Mouse (Mus musculus) embryonic stem cell, embryonic (primary cell): ENCODE data around the gene Tmem255a.

Experiments used
- CTCF ChIA-PET, 4 experiments: fragments of 300-600 bp in 2 of 4; fragments of 350-600 bp in 2 of 4; sonication (Branson Sonifier 250); formaldehyde crosslinking; loops; one replicate each; lab custom pipeline; 2022; ENCODE audit warnings: inconsistent platforms in 2 of 4; lab: Charles Lee
- POLR2A ChIA-PET, 4 experiments: fragments of 300-600 bp in 2 of 4; fragments of 350-600 bp in 2 of 4; sonication (Branson Sonifier 250); formaldehyde crosslinking; loops; one replicate each; lab custom pipeline; 2022; ENCODE audit warnings: antibody characterized with exemption in 4 of 4, inconsistent platforms in 1 of 4; lab: Charles Lee

Gene Tmem255a

DNA sequence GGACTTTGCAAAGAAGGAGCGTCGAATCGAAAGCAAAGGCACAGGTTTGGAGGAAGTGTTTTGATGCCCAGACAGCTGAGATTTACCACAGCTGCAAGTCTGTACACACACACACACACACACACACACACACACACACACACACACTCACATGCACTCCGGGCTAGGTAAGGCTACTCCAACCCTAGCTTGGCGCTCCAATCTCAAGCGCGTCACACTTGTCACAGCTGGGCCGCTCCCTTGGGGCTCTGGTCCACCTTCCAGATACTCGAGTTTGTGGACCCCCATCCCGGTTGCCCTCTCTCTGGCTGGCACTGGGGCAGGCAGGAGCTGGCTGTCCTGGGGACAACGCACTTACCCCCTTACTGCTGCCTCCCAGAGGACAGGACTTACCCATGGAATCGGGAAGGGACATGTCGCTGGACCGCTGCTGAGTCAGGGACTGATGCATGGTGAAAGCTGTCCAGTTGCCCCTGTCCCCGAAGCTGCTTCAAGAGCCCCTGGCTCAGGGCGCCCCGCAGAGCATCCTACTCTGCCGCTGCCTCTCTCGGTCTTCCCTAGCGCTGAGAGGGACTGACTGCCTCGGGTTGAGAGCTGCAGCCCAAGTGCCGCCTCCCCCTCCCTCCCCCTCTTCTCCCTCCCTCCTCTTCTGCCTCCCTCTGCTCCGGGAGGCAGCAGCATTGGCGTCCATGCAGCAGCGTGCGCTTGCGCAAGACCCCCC lies at the start of gene Tmem255a:
Gene Tmem255a, minus strand, starts transcription at position 589 of the 721 bp plus-strand sequence.
- POLR2A ChIA-PET: interaction anchor here in 1 of 4 experiments (0.6 kb wide), 2 partner anchors 250 to 556 kb away, joined by 4 read pairs; no protein-coding TSS in a partner anchor
- CTCF ChIA-PET: interaction anchor here (0.5 to 1.5 kb wide), 6 partner anchors 14 to 409 kb away, joined by 3 to 13 read pairs (median 4); no protein-coding TSS in a partner anchor

DNA sequence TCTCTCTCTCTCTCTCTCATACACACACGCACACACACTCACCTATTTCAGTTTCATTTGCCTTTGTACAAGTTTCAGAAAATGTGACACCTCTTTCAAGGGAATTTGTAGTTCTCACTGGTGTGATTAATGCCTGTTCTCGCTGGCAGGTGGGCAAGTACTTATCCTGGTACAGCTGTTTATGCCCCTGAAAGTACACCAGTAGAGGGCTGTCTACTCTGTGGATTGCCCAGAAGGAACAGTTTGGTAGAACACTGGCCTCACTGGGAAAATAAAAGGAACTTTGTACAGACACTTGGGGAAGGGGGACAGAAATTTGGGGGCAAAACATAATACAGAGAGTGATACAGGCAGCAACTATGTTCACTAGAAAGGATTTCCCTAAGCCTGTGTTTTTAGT lies 7.4 kb upstream of the Tmem255a start:
- ChIA-PET CTCF (no interaction called here), POLR2A (no interaction called here)

- POLR2A ChIA-PET: interaction anchor here in 2 of 4 experiments (0.5 to 0.9 kb wide), 2 partner anchors 182 to 314 kb away, joined by 3 to 4 read pairs; no protein-coding TSS in a partner anchor
- CTCF ChIA-PET: interaction anchor here (0.6 to 3.0 kb wide), 18 partner anchors 13 to 521 kb away, joined by 3 to 16 read pairs (median 4); no protein-coding TSS in a partner anchor
Observed at GRCm38 (mm10) chrX:38250352-38250950, 1.8 kb downstream of the Tmem255a start.

GRCm38 (mm10) chrX:38249640-38250351 lies 2.4 kb downstream of the Tmem255a start:
- CTCF ChIA-PET: interaction anchor here (0.5 to 3.0 kb wide), 35 partner anchors 9 to 522 kb away, joined by 3 to 16 read pairs (median 3); no protein-coding TSS in a partner anchor
- POLR2A ChIA-PET: interaction anchor here in 3 of 4 experiments (0.5 to 1.4 kb wide), 5 partner anchors 10 to 327 kb away, joined by 3 read pairs; no protein-coding TSS in a partner anchor

DNA sequence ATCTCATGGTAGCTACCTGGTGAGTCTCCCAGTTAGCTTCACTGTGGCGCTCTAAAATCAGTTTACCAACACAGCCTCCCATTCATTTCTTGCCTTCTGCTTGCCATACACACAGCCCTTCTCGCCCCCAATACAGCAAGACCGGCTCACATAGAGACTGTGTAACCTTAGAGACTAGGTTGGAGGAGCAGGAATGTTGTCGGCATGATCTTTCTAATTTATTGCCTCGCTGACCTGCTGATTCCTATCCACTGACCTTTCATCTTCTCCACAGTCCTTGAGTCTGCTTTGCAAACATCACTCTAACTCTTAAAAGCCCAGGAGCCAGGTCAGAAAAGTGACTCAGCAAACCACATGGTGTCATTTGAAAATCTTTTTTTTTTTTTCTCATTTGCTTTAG lies 4.6 kb downstream of the Tmem255a start:
- CTCF ChIA-PET: interaction anchor here in 1 of 4 experiments (0.8 kb wide), 1 partner anchor 10 kb away, joined by 3 read pairs; no protein-coding TSS in a partner anchor
- POLR2A ChIA-PET: no interaction called here

DNA sequence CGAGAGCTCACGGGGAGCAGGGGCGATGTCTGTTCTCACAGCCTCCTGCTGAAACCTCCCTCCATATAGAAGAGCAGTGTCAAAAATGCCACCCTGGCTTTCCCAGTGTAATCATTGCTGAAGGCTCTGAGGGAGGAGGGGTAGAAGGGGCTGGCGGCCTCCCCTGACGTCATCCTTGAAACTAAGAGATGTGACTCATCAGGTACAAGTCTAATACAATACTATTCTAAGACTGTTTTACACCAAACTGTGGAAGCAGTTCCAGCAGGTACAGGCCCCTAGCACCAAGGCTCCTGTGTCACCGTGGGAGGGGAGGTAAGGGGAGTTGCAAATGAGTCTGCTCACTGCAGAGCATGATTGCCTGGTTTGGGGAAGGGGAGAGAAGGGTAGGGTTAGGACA lies 5.1 kb downstream of the Tmem255a start:
- POLR2A ChIA-PET: no interaction called here
- CTCF ChIA-PET: interaction anchor here in 1 of 4 experiments (0.8 kb wide), 1 partner anchor 10 kb away, joined by 3 read pairs; no protein-coding TSS in a partner anchor

GRCm38 (mm10) chrX:38237731-38238130 lies 14.5 kb downstream of the Tmem255a start:
- ChIA-PET CTCF (interaction anchor here (0.6 to 2.5 kb wide), 22 partner anchors 9 to 487 kb away, joined by 3 to 16 read pairs (median 3); partner anchors contain the start of genes Tmem255a (in 2 of the 4), Rhox10 (in 1 of the 4) and Rhox11 (in 1 of the 4)), POLR2A (interaction anchor here in 1 of 4 experiments (0.6 kb wide), 1 partner anchor 1113 kb away, joined by 4 read pairs; no protein-coding TSS in a partner anchor)

DNA sequence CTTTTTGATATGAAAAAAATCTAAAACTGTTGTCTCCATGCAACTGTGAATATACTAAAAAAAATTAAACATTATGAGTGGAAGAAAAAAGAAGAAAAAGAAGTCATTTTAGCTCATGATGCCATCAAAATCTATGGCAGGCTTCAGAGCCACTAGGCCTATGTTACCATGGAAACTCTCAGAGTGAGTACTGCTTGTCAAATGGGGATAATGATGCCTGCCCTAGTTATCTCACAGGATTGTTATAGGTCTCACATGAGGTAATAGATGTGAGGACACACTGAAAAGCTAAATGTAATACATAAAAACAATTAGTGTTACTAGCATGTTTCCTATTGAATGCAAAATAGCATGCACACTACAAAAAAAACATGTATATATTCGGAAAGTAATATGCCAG lies 22.4 kb downstream of the Tmem255a start:
- POLR2A ChIA-PET: no interaction called here
- CTCF ChIA-PET: no interaction called here

DNA sequence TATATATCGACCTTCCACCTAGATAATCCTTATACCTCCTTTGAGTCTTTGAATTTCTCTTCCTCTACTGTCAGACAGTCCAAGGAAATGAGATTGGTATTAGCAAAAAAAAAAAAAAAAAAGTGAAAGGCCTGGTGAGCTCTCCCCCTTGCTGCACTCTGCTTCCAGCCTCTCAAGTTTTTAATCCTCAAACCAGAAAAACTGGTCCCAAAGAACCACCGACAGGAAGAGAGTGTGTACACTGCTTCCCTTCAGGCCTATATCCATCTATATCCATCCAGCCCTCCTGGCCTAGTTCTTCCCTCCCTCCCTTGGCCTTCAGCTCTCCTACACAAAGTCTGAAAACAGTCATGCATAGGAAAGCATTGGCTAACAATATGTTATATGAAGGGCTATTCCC lies 29.5 kb downstream of the Tmem255a start:
- CTCF ChIA-PET: no interaction called here

GRCm38 (mm10) chrX:38217676-38217991 lies 34.6 kb downstream of the Tmem255a start:
- ChIA-PET CTCF (interaction anchor here in 1 of 4 experiments (0.7 kb wide), 1 partner anchor 20 kb away, joined by 4 read pairs; no protein-coding TSS in a partner anchor), POLR2A (no interaction called here)

More for the DNA sequence above, 29.5 kb downstream of the Tmem255a start:
- POLR2A ChIA-PET: no interaction called here

DNA sequence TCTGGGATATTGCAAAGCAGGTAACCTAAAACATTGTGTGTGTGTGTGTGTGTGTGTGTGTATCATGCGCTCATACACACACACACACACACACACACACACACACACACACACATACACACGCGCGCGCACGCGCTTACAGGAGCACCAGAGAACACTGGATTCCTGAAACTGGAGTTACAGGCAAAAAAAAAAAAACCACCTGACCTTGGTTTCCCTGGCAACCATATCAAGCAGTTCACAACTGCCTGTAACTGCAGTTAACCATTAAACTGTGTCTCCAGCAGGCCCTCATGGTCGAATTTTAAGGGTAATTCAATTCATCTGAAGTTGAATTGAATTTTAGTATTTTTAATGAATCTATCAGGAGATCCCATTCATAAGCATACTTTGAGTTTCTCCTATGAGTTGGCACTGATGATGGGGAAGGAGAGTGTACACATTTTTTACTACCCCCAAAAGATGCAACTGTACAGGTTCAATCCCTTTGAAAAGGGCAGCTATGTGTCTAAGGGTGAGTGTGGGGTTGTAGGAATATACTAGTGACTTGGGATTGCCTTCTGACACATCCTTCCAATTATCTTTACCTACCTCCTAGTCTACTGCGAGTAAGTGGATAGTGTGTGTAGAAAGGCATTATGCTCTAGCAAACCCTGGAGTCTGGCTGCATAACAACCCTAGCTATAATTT lies 35.1 kb downstream of the Tmem255a start:
- POLR2A ChIA-PET: no interaction called here
- CTCF ChIA-PET: no interaction called here

GRCm38 (mm10) chrX:38207392-38207791 lies 44.8 kb downstream of the Tmem255a start:
- POLR2A ChIA-PET: interaction anchor here in 1 of 4 experiments (0.6 kb wide), 1 partner anchor 128 kb away, joined by 3 read pairs; no protein-coding TSS in a partner anchor
- CTCF ChIA-PET: interaction anchor here in 2 of 4 experiments (0.6 to 0.8 kb wide), 3 partner anchors 13 to 295 kb away, joined by 3 to 17 read pairs (median 8); no protein-coding TSS in a partner anchor

GRCm38 (mm10) chrX:38201816-38202215 lies 50.4 kb downstream of the Tmem255a start:
- CTCF ChIA-PET: no interaction called here
- POLR2A ChIA-PET: no interaction called here

GRCm38 (mm10) chrX:38190458-38190764 lies 61.8 kb downstream of the Tmem255a start:
- POLR2A ChIA-PET: interaction anchor here in 2 of 4 experiments (0.6 to 1.4 kb wide), 2 partner anchors 24 to 445 kb away, joined by 3 read pairs; partner anchors contain the start of gene C1galt1c1 (in 1 of the 2)
- CTCF ChIA-PET: interaction anchor here in 3 of 4 experiments (0.6 to 1.9 kb wide), 5 partner anchors 10 to 442 kb away, joined by 3 to 7 read pairs (median 3); no protein-coding TSS in a partner anchor

- POLR2A ChIA-PET: interaction anchor here in 3 of 4 experiments (0.6 to 1.4 kb wide), 4 partner anchors 25 to 445 kb away, joined by 3 to 5 read pairs (median 3); partner anchors contain the start of gene C1galt1c1 (in 1 of the 3)
- CTCF ChIA-PET: interaction anchor here in 3 of 4 experiments (0.6 to 1.9 kb wide), 5 partner anchors 9 to 443 kb away, joined by 3 to 7 read pairs (median 3); no protein-coding TSS in a partner anchor
Observed at GRCm38 (mm10) chrX:38189552-38190457, 62.4 kb downstream of the Tmem255a start, which contains the start of gene Zbtb33. Zbtb33 (plus strand) TSS chrX:38189793.

- CTCF ChIA-PET: no interaction called here
Observed at GRCm38 (mm10) chrX:38185520-38185919, 66.7 kb downstream of the Tmem255a start.

More at GRCm38 (mm10) chrX:38185520-38185919, 66.7 kb downstream of the Tmem255a start:
- POLR2A ChIA-PET: no interaction called here
